Mouse (Mus musculus) stomach, adult 2 months (tissue): ENCODE data around the gene 4833423E24Rik. TPM values are rescaled to one million over a fixed set of nuclear protein-coding genes. Genes with fewer than 3 reads are reported as not detected.

Source experiments
- polyA plus RNA-seq: library from polyadenylated mRNA; depleted of rRNA; stranded (reverse); fragments of >200 nt; gene quantifications from 2 replicates; pipeline ENCODE4 v1.2.3, GENCODE M21; 2012; rRNA removed

The 4833423E24Rik gene
- 2.0 and 2.9 TPM in 2 replicates for polyA plus RNA-seq

GRCm38 (mm10) chr2:85518879-85519278, at the start of gene 4833423E24Rik:
Gene 4833423E24Rik, minus strand, starts transcription at chr2:85519024.

DNA sequence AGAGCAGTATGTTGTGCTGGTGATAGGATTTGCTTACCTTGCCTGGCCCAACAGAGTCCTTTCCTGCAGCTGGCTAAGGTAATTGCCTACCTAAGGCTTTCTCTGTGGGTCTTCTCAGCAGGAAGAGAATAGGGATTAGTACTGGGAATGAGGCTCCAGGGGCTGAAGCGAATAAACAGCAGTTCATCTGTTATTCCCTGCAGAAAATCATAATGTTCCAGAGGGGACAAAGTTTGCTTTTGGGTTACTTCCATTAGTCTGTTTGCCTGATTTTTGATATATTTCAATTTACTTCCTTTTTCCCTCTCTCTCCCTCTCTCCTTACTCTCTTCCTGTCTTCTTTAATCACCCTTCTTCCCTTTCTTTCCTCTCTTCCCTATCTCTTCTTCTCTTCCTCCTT, 75.3 kb downstream of the 4833423E24Rik start, which contains the start of gene Olfr995:
Gene Olfr995 (minus strand): TSS at position 101 of the 400 bp plus-strand sequence.

GRCm38 (mm10) chr2:85436351-85436750, 82.5 kb downstream of the 4833423E24Rik start, which contains the start of gene Olfr994:
Gene Olfr994, minus strand, starts transcription at chr2:85436451.

Other genes starting within 250 kb of the 4833423E24Rik start
- gene Olfr987, start 179.7 kb downstream of the 4833423E24Rik start, polyA plus RNA-seq, result not detected in 2 replicates
- gene Olfr988, start 155.8 kb downstream of the 4833423E24Rik start, polyA plus RNA-seq, result not detected in 2 replicates
- not detected in 2 replicates for gene Olfr992, start 109.6 kb downstream of the 4833423E24Rik start, polyA plus RNA-seq
- not detected in 2 replicates for gene Olfr993, start 104.1 kb downstream of the 4833423E24Rik start, polyA plus RNA-seq
- gene Olfr994, start 82.6 kb downstream of the 4833423E24Rik start, polyA plus RNA-seq, result not detected in 2 replicates
- not detected in 2 replicates for gene Olfr995, start 75.4 kb downstream of the 4833423E24Rik start, polyA plus RNA-seq
- gene Olfr996, start 60.2 kb upstream of the 4833423E24Rik start, polyA plus RNA-seq, result not detected in 2 replicates
- not detected in 2 replicates for gene Olfr998, start 69.9 kb upstream of the 4833423E24Rik start, polyA plus RNA-seq
- gene Olfr1000, start 92.9 kb upstream of the 4833423E24Rik start, polyA plus RNA-seq, result not detected in 2 replicates
- not detected in 2 replicates for gene Olfr1002, start 131.7 kb upstream of the 4833423E24Rik start, polyA plus RNA-seq
- not detected in 2 replicates for gene Olfr154, start 145.4 kb upstream of the 4833423E24Rik start, polyA plus RNA-seq
- gene Olfr1006, start 159.7 kb upstream of the 4833423E24Rik start, polyA plus RNA-seq, result not detected in 2 replicates
- gene Olfr1008, start 170.4 kb upstream of the 4833423E24Rik start, polyA plus RNA-seq, result not detected in 2 replicates
- not detected in 2 replicates for gene Olfr1009, start 196.4 kb upstream of the 4833423E24Rik start, polyA plus RNA-seq
- gene Olfr1012, start 243.7 kb upstream of the 4833423E24Rik start, polyA plus RNA-seq, result not detected in 2 replicates
- not detected in 2 replicates for gene Olfr1013, start 248.1 kb upstream of the 4833423E24Rik start, polyA plus RNA-seq